Mouse (Mus musculus): Measurements from ENCODE around the gene Cbr4. TPM values are rescaled to one million over a fixed set of nuclear protein-coding genes. Genes with fewer than 3 reads are reported as not detected.

Cbr4 gene
- polyA plus RNA-seq, 2 experiments = 17.4 to 32.3 TPM

DNA sequence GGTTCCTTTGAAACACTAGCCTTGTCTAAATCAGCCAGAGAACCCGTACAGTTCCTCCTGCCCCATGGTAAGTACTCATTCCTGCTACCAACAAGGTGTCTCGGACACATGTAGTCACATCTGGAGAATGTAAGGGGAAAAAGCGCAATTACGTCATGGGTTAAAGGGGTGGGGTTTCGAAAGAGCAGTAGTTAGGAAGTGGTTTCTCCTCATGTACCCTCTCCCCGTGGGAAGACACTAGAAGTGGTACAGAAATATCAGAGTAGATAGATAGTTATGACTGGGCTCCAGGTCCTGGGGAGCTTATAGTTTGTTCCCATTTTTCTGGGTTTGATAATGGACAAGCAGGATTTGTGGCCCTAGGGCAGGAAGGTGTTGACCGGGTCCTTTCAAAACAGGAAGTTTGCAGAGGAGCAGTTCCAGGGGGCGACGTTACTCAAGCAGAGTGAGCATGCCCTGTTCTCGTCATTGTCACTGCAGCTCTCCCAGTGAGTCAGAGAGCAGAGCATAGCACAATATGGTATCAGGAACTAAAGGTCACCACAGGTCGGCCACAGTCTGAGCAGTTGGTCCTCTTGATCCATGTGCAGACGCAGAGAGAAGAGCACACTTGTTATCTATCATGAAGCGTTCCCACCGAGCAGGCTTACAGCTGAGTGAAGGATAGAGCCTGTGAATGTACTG lies 30.1 kb downstream of the Cbr4 start:
- no peak for ATAC-seq (ENCODE audit: low FRiP score, low read depth)
- no peak for TF ChIP-seq POLR2A (IDR thresholded peaks at IDR 0.05; ENCODE audit: borderline replicate concordance, extremely low read depth, insufficient read depth, insufficient read length)
- peaks cover 71% of the 10 kb centered on the region for H3K36me3 ChIP-seq (ENCODE audit: control insufficient read depth, insufficient read depth, low read length)

DNA sequence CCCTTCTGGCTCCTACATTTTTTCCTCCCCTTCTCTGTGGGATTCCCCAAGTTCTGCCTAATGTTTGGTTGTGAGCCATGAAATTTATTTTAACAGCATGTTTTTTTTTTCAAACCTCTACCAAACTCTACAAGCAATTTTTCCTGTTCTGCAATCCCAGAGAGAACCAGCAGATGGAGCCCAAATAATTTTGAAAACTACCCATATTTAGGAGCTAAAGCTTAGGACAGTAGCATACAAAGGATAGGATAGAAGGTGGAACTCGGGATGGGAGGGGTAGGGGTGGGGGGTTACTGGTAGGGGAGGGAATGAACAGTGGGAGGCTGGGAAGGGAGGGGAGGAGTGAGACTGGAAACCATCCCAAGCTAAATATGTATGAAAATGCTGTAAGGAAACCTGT lies 34.6 kb downstream of the Cbr4 start:
- H3K36me3 ChIP-seq (ENCODE audit: control insufficient read depth, insufficient read depth, low read length) = peaks cover 69% of the 10 kb centered on the region
- DNase-seq (ENCODE audit: low spot score) (peak; percentile 58), ATAC-seq (ENCODE audit: low FRiP score, low read depth) (no peak)
- H3K27me3 ChIP-seq (ENCODE audit: control insufficient read depth, insufficient read depth, low read length) = no peaks in the 10 kb centered on the region
- no peak overlapping the region for H3K27ac ChIP-seq (replicated peaks; ENCODE audit: low read depth, low read length)
- no peak overlapping the region for H3K9ac ChIP-seq (ENCODE audit: low read depth, low read length, severe bottlenecking)
- H3K4me3 ChIP-seq (replicated peaks; ENCODE audit: low read length) = no peak overlapping the region
- TF ChIP-seq POLR2A (IDR thresholded peaks at IDR 0.05; ENCODE audit: borderline replicate concordance, extremely low read depth, insufficient read depth, insufficient read length) = no peak
- H3K4me2 ChIP-seq (replicated peaks; ENCODE audit: low read depth, low read length, severe bottlenecking) = no peak overlapping the region
- no peaks in the 10 kb centered on the region for H3K9me3 ChIP-seq (ENCODE audit: control insufficient read depth, low read length)
- no peaks in the 10 kb centered on the region for H3K4me1 ChIP-seq (ENCODE audit: control insufficient read depth, insufficient read depth, low read length)
- 15% methylated on average over 1 of the region's 1 CpGs for WGBS

More for the DNA sequence above, 30.1 kb downstream of the Cbr4 start:
- H3K4me2 ChIP-seq (replicated peaks; ENCODE audit: low read depth, low read length, severe bottlenecking) = no peak overlapping the region
- H3K27me3 ChIP-seq (ENCODE audit: control insufficient read depth, insufficient read depth, low read length) = no peaks in the 10 kb centered on the region
- H3K9ac ChIP-seq (ENCODE audit: low read depth, low read length, severe bottlenecking) = no peak overlapping the region
- no peak overlapping the region for H3K27ac ChIP-seq (replicated peaks; ENCODE audit: low read depth, low read length)
- DNase-seq (ENCODE audit: low spot score) = no peak
- 73% methylated on average over 14 of the region's 14 CpGs for WGBS
- no peaks in the 10 kb centered on the region for H3K4me1 ChIP-seq (ENCODE audit: control insufficient read depth, insufficient read depth, low read length)
- H3K9me3 ChIP-seq (ENCODE audit: control insufficient read depth, low read length) = no peaks in the 10 kb centered on the region
- no peak overlapping the region for H3K4me3 ChIP-seq (replicated peaks; ENCODE audit: low read length)

DNA sequence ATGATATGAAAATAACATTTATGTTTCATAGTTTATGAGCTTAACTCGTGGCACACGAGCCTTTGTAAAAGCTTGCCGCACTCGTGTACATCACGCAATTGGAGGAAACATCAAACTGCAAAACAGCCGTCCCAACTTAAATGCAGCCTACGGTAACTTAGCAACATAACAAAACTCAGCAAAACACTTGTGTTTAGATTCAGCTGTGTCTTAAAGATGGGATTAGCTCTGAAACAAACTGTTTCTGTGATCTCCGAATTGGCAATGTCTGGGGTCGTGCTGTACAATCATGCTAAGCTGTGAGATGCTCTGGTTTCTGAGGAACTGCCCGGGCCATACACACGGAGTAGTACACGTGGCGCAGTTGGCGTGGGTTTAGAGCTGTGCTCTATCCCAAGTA lies 39.5 kb downstream of the Cbr4 start:
- Histone ChIP-seq H3K4me3 (replicated peaks; ENCODE audit: low read length) (no peak overlapping the region), H3K36me3 (ENCODE audit: control insufficient read depth, insufficient read depth, low read length) (peaks cover 77% of the 10 kb centered on the region), H3K27ac (replicated peaks; ENCODE audit: low read depth, low read length) (no peak overlapping the region), H3K9me3 (ENCODE audit: control insufficient read depth, low read length) (no peaks in the 10 kb centered on the region), H3K9ac (ENCODE audit: low read depth, low read length, severe bottlenecking) (no peak overlapping the region), H3K27me3 (ENCODE audit: control insufficient read depth, insufficient read depth, low read length) (no peaks in the 10 kb centered on the region), H3K4me1 (ENCODE audit: control insufficient read depth, insufficient read depth, low read length) (no peaks in the 10 kb centered on the region), H3K4me2 (replicated peaks; ENCODE audit: low read depth, low read length, severe bottlenecking) (no peak overlapping the region)
- no peak for ATAC-seq (ENCODE audit: low FRiP score, low read depth)
- DNase-seq (ENCODE audit: low spot score) = no peak
- no peak for TF ChIP-seq POLR2A (IDR thresholded peaks at IDR 0.05; ENCODE audit: borderline replicate concordance, extremely low read depth, insufficient read depth, insufficient read length)
- WGBS = 83% methylated on average over 14 of the region's 14 CpGs

DNA sequence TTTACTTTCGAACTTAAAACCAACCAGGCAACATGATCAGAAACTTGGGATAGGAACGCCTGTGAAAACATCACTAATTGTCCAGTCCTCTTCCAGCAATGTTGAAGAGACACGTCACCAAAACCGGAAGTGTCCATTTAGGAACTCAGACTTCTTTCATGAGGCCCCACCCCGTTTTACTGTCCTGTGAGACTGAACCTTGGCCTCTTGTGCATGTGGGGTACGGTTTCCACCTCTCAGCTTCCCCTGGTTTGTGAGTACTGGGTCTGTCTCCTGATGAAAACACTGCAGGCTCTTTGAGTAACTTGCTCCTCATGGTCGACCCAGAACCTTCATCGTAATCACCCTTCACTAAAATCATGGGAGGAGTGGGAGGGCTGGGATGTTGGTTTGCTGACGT lies 40.7 kb downstream of the Cbr4 start:
- DNase-seq (ENCODE audit: low spot score) = no peak
- Histone ChIP-seq H3K36me3 (ENCODE audit: control insufficient read depth, insufficient read depth, low read length) (peaks cover 73% of the 10 kb centered on the region), H3K9ac (ENCODE audit: low read depth, low read length, severe bottlenecking) (no peak overlapping the region), H3K4me2 (replicated peaks; ENCODE audit: low read depth, low read length, severe bottlenecking) (no peak overlapping the region), H3K4me3 (replicated peaks; ENCODE audit: low read length) (no peak overlapping the region), H3K27me3 (ENCODE audit: control insufficient read depth, insufficient read depth, low read length) (no peaks in the 10 kb centered on the region), H3K4me1 (ENCODE audit: control insufficient read depth, insufficient read depth, low read length) (no peaks in the 10 kb centered on the region), H3K27ac (replicated peaks; ENCODE audit: low read depth, low read length) (no peak overlapping the region), H3K9me3 (ENCODE audit: control insufficient read depth, low read length) (no peaks in the 10 kb centered on the region)
- WGBS = 90% methylated on average over 9 of the region's 9 CpGs
- no peak for ATAC-seq (ENCODE audit: low FRiP score, low read depth)
- no peak for TF ChIP-seq POLR2A (IDR thresholded peaks at IDR 0.05; ENCODE audit: borderline replicate concordance, extremely low read depth, insufficient read depth, insufficient read length)

DNA sequence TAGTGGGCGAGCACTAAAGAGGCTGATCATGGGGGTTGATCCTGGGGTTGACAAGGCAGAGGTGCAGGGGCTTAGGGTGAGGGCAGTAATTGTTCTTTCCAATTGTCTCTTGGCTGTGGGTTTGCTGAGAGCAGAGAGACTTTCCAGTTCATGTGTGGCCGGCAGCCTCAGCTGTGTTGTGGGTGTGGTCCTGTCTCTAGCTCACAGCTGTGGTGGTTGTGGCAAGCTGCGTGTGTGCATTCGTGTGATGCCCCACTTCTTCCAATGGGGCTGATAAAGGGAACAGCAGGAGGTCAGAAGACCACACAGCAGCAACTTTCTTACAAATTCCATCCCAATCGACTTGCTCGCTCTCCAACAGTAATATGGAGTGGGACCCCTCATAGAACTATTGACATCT lies 41.1 kb downstream of the Cbr4 start:
- Histone ChIP-seq H3K36me3 (ENCODE audit: control insufficient read depth, insufficient read depth, low read length) (peaks cover 76% of the 10 kb centered on the region), H3K4me3 (replicated peaks; ENCODE audit: low read length) (no peak overlapping the region), H3K27ac (replicated peaks; ENCODE audit: low read depth, low read length) (no peak overlapping the region), H3K4me1 (ENCODE audit: control insufficient read depth, insufficient read depth, low read length) (no peaks in the 10 kb centered on the region), H3K4me2 (replicated peaks; ENCODE audit: low read depth, low read length, severe bottlenecking) (no peak overlapping the region), H3K9ac (ENCODE audit: low read depth, low read length, severe bottlenecking) (no peak overlapping the region), H3K9me3 (ENCODE audit: control insufficient read depth, low read length) (no peaks in the 10 kb centered on the region), H3K27me3 (ENCODE audit: control insufficient read depth, insufficient read depth, low read length) (no peaks in the 10 kb centered on the region)
- ATAC-seq (ENCODE audit: low FRiP score, low read depth) = no peak
- no peak for DNase-seq (ENCODE audit: low spot score)
- TF ChIP-seq POLR2A (IDR thresholded peaks at IDR 0.05; ENCODE audit: borderline replicate concordance, extremely low read depth, insufficient read depth, insufficient read length) = no peak
- 81% methylated on average over 6 of the region's 6 CpGs for WGBS

Data from limb, embryonic 14.5 days (tissue).